Mouse (Mus musculus) neural tube, postnatal 0 days (tissue): ENCODE measurements around the gene Slc5a9. TPM values are rescaled to one million over a fixed set of nuclear protein-coding genes. Genes with fewer than 3 reads are reported as not detected.

Experiments
- polyA plus RNA-seq: library from polyadenylated mRNA; unstranded; fragments of >200 nt; fragmentation: Nextera tagmentation; extraction: Ambion mirVana; gene quantifications from 2 replicates; pipeline ENCODE4 v1.2.1, GENCODE M21; 2015

Slc5a9 gene
- not detected in 2 replicates for polyA plus RNA-seq

GRCm38 (mm10) chr4:111902775-111903174 lies at the start of gene Slc5a9:
Gene Slc5a9 (minus strand): TSS chr4:111902918.

GRCm38 (mm10) chr4:111919092-111919491 lies 16.4 kb upstream of the Slc5a9 start, which contains the start of gene Skint8:
Gene Skint8 (plus strand): TSS chr4:111919392.

Other genes with a start within 250 kb of the Slc5a9 start
- gene Spata6, start 182.9 kb downstream of the Slc5a9 start, polyA plus RNA-seq = 15.2 and 15.5 TPM in 2 replicates
- not detected in 2 replicates for gene Skint8, start 16.5 kb upstream of the Slc5a9 start, polyA plus RNA-seq
- gene Skint7, start 70.0 kb upstream of the Slc5a9 start, polyA plus RNA-seq = not detected in 2 replicates
- not detected in 2 replicates for gene Skint1, start 103.4 kb upstream of the Slc5a9 start, polyA plus RNA-seq
- gene Skint4, start 169.1 kb upstream of the Slc5a9 start, polyA plus RNA-seq = not detected in 2 replicates